Mouse (Mus musculus) lung, postnatal 0 days (tissue): ENCODE data around the gene Proser1.

Experiments
- CTCF ChIP-seq: IDR thresholded peaks from 2 replicates; pipeline ENCODE4 v1.5.1; 2016; ENCODE audit warnings: antibody characterized with exemption, mild to moderate bottlenecking
- EP300 ChIP-seq: IDR thresholded peaks from 2 replicates; pipeline ENCODE4 v1.6.1; 2016; ENCODE audit warnings: antibody characterized with exemption, mild to moderate bottlenecking, control low read depth

GRCm38 (mm10) chr3:53488353-53488752, 24.9 kb downstream of the Proser1 start, which contains the start of gene Stoml3:
- TF ChIP-seq CTCF (no peak), EP300 (no peak)
